Comparison of ENCODE assay signal across 15 mouse cellular contexts in the genomic region with DNA sequence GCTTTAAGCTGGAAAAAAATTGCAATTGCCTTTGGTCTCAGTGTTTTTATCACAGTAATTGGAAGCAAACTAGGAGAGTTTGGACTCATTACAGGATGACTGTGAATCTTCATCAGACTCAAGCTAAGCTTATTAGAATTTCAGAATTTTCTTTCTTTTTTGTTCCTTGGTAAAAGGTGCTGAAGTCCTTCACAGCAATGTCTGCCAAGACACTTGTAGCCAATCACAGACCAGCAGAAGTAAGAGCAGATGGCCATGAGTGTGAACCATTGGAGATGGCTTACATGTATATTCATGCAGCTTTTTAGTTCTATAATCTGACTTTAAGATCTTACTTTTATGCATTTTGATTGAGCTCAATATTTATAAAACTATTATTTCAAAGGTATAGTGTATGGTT.
"Had no signal": no experiment of that assay in that cellular context is flagged by ENCODE, and none has a peak within 500 bp of the region (broad histone marks: within the 10 kb centered on the region; RNA-seq: fewer than 3 reads in every experiment).

No protein-coding gene starts in this region.

- H3K27ac ChIP-seq: left cerebral cortex, adult 2 months; liver, embryonic 13.5 days; stomach, embryonic 15.5 days had no signal

- H3K4me3 ChIP-seq: left cerebral cortex, adult 2 months; liver, embryonic 13.5 days; stomach, embryonic 15.5 days had no signal

- DNase-seq: kidney, adult 9 months; kidney, postnatal 14 days; kidney, postnatal 4 days; layer of hippocampus, postnatal 36 days; liver, embryonic 13.5 days; lung, adult 2 months; lung, postnatal 14 days; lung, postnatal 4 days; midbrain, embryonic 14.5 days; spleen, adult 18-20 months; thymus, adult 18-20 months; thymus, postnatal 36 days had no signal

- H3K4me2 ChIP-seq: liver, embryonic 13.5 days; midbrain, embryonic 11.5 days; stomach, embryonic 15.5 days had no signal

- H3K9ac ChIP-seq: liver, embryonic 13.5 days; stomach, embryonic 15.5 days had no signal

- H3K4me1 ChIP-seq: liver, embryonic 13.5 days; stomach, embryonic 15.5 days had no signal

- H3K36me3 ChIP-seq: liver, embryonic 13.5 days; stomach, embryonic 15.5 days had no signal

- H3K9me3 ChIP-seq: stomach, embryonic 15.5 days had no signal

- H3K27me3 ChIP-seq: liver, embryonic 13.5 days; stomach, embryonic 15.5 days had no signal
